Mouse (Mus musculus) lung, embryonic 14.5 days (tissue): Measurements from ENCODE around the gene Gm17482. TPM values are rescaled to one million over a fixed set of nuclear protein-coding genes. Genes with fewer than 3 reads are reported as not detected.

ENCODE experiments used
- ATAC-seq: fragments of 200-750 bp; cut with Nextera tagmentation; 2 replicates; pipeline ENCODE4 v1.8.0; 2017; ENCODE audit warnings: mild to moderate bottlenecking, moderate TSS enrichment, moderate library complexity; ENCODE audit not compliant: insufficient read depth
- DNase-seq: peaks from one replicate; pipeline ENCODE4 v3.0.0-alpha.2; 2015
- H3K27ac ChIP-seq: fragments of 300-500 bp; sonication (generic); 2 replicates; pipeline ENCODE4 v1.5.1; 2014; ENCODE audit warnings: low read depth, mild to moderate bottlenecking, moderate library complexity
- H3K27me3 ChIP-seq: fragments of 300-500 bp; sonication (generic); 2 replicates; pipeline ENCODE4 v1.6.1; 2014; ENCODE audit warnings: low read length, control low read depth; ENCODE audit not compliant: insufficient read depth
- H3K36me3 ChIP-seq: fragments of 300-500 bp; sonication (generic); 2 replicates; pipeline ENCODE4 v1.6.1; 2014; ENCODE audit warnings: control low read depth; ENCODE audit not compliant: insufficient read depth
- H3K4me1 ChIP-seq: fragments of 300-500 bp; sonication (generic); 2 replicates; pipeline ENCODE4 v1.6.1; 2014; ENCODE audit warnings: antibody characterized with exemption, control low read depth; ENCODE audit not compliant: insufficient read depth
- H3K4me2 ChIP-seq: fragments of 300-500 bp; sonication (generic); 2 replicates; pipeline ENCODE4 v1.6.1; 2014; ENCODE audit warnings: mild to moderate bottlenecking
- H3K4me3 ChIP-seq: fragments of 300-500 bp; sonication (generic); 2 replicates; pipeline ENCODE4 v1.5.1; 2014; ENCODE audit warnings: low read depth, low read length
- H3K9ac ChIP-seq: fragments of 300-500 bp; sonication (generic); 2 replicates; pipeline ENCODE4 v1.6.1; 2014
- H3K9me3 ChIP-seq: fragments of 300-500 bp; sonication (generic); 2 replicates; pipeline ENCODE4 v1.6.1; 2016; ENCODE audit warnings: low read depth, low read length, control low read depth
- CTCF ChIP-seq: IDR thresholded peaks from 2 replicates; pipeline ENCODE4 v1.5.1; 2016; ENCODE audit warnings: antibody characterized with exemption, low read depth
- WGBS: fragments of 180-500 bp; shearing (Covaris S2); extraction: QIAGEN DNeasy Blood & Tissue Kit; methylation state at CpG from one replicate; pipeline ENCODE4 v1.1.7; 2014; 5-methylcytosine and 5-hydroxymethylcytosine counted together
- polyA plus RNA-seq: library from polyadenylated mRNA; unstranded; fragments of >200 nt; fragmentation: Nextera tagmentation; extraction: Ambion mirVana; gene quantifications from 2 replicates; pipeline ENCODE4 v1.2.1, GENCODE M21; 2014

Gm17482 gene
- polyA plus RNA-seq, 1 experiment from 2014 or later: not detected

- WGBS: 38% methylated on average over 5 of the region's 5 CpGs
- Histone ChIP-seq H3K4me2 (no peak overlapping the region), H3K27ac (peak overlapping the region; percentile 59), H3K4me3 (no peak overlapping the region), H3K4me1 (no peaks in the 10 kb centered on the region), H3K36me3 (no peaks in the 10 kb centered on the region), H3K9me3 (no peaks in the 10 kb centered on the region), H3K9ac (no peak overlapping the region), H3K27me3 (no peaks in the 10 kb centered on the region)
- peak; percentile 83 for DNase-seq
- no peak for TF ChIP-seq CTCF
- peak; percentile 63; the same call in 1 of the 2 replicates for ATAC-seq
Observed at GRCm38 (mm10) chr6:115212132-115212903, 14.8 kb upstream of the Gm17482 start.

DNA sequence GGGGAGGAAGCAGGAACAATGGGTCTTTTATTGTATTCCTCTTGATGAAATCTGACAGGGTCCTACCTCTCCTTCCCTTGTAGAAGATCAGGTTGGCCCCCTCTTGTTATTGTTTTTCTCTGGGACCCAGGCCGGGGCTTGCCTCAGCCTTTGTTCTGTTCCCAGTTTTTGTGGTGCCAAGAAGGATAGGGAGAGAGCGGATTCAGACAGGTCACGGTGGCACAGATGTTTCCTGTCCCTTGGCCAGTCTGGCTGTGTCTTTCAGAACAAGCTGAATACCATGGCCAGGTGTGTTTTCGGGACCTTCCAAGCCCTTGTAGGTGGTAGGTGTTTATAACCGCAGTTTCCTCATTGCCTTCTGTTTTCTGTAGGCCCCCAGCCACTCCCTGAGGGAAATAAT is 14.0 kb upstream of the Gm17482 start:
- Histone ChIP-seq H3K27ac (peak overlapping the region; percentile 59; the same call in 1 of the 2 replicates), H3K27me3 (no peaks in the 10 kb centered on the region), H3K9ac (no peak overlapping the region), H3K4me3 (no peak overlapping the region), H3K4me1 (no peaks in the 10 kb centered on the region), H3K36me3 (no peaks in the 10 kb centered on the region), H3K9me3 (no peaks in the 10 kb centered on the region), H3K4me2 (no peak overlapping the region)
- no peak for TF ChIP-seq CTCF
- 35% methylated on average over 5 of the region's 5 CpGs for WGBS
- peak; percentile 58 for DNase-seq
- peak; percentile 56; the same call in 1 of the 2 replicates for ATAC-seq

GRCm38 (mm10) chr6:115221215-115221641 is 5.9 kb upstream of the Gm17482 start:
- Histone ChIP-seq H3K9ac (no peak overlapping the region), H3K9me3 (no peaks in the 10 kb centered on the region), H3K4me3 (no peak overlapping the region), H3K27ac (no peak overlapping the region), H3K4me2 (no peak overlapping the region), H3K27me3 (no peaks in the 10 kb centered on the region), H3K36me3 (no peaks in the 10 kb centered on the region), H3K4me1 (no peaks in the 10 kb centered on the region)
- ATAC-seq: no peak
- no peak for DNase-seq
- no peak for TF ChIP-seq CTCF
- 76% methylated on average over 8 of the region's 8 CpGs for WGBS

GRCm38 (mm10) chr6:115225519-115225918 is 1.6 kb upstream of the Gm17482 start:
- H3K36me3 ChIP-seq: no peaks in the 10 kb centered on the region
- WGBS: 45% methylated on average over 3 of the region's 3 CpGs
- no peaks in the 10 kb centered on the region for H3K9me3 ChIP-seq
- no peak overlapping the region for H3K27ac ChIP-seq
- H3K9ac ChIP-seq: no peak overlapping the region
- no peak overlapping the region for H3K4me3 ChIP-seq
- no peaks in the 10 kb centered on the region for H3K4me1 ChIP-seq
- no peaks in the 10 kb centered on the region for H3K27me3 ChIP-seq
- no peak overlapping the region for H3K4me2 ChIP-seq
- ATAC-seq: no peak
- no peak for DNase-seq
- TF ChIP-seq CTCF: no peak

DNA sequence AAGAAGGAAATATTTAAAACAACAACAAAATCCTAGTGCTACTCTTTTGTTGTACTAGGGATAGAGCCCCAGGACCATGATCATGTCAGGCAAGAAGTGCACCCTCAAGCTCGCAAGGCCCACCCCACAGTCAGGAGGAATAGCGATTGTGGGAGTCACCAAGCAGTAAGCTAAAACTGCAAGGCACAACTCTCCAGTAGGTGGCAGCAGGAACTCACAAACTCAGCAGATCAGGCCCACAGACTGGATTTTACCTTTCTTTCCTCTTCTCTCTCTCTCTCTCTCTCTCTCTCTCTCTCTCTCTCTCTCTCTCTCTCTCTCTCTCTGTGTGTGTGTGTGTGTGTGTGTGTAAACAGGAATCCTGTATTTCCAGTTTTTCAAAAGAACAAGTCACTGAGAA is 386 bp downstream of the Gm17482 start:
- H3K27me3 ChIP-seq: no peaks in the 10 kb centered on the region
- TF ChIP-seq CTCF: peak; percentile 93

DNA sequence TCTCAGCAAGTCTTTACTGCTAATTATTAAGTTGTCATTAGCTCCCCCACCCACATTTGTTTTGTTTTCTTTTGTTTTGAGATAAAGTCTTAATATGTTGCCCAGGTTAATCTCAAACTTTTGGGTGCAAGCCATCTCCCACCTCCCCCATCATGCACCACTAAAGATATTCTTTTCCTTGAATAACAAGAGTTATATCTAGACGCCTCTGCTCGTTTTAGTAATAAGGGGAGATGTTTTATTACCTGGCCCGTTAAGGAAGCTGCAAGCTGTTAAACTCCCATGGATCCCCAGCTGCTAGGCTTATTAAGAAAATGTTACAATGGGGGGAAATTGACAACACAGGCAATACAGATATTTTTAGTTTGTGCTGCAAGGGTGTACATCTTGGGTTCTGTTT is 3.4 kb downstream of the Gm17482 start:
- no peak overlapping the region for H3K9ac ChIP-seq
- TF ChIP-seq CTCF: no peak
- H3K4me1 ChIP-seq: no peaks in the 10 kb centered on the region
- H3K4me2 ChIP-seq: no peak overlapping the region
- no peak for ATAC-seq
- no peaks in the 10 kb centered on the region for H3K27me3 ChIP-seq
- DNase-seq: no peak
- WGBS: 74% methylated on average over 3 of the region's 3 CpGs
- no peak overlapping the region for H3K4me3 ChIP-seq
- no peaks in the 10 kb centered on the region for H3K9me3 ChIP-seq
- H3K36me3 ChIP-seq: no peaks in the 10 kb centered on the region
- H3K27ac ChIP-seq: no peak overlapping the region

More for the DNA sequence above, 386 bp downstream of the Gm17482 start:
- 4% methylated on average over 2 of the region's 2 CpGs for WGBS
- no peak overlapping the region for H3K27ac ChIP-seq
- no peaks in the 10 kb centered on the region for H3K4me1 ChIP-seq
- H3K4me3 ChIP-seq: no peak overlapping the region
- no peak overlapping the region for H3K9ac ChIP-seq
- no peaks in the 10 kb centered on the region for H3K36me3 ChIP-seq
- DNase-seq: peak; percentile 94
- no peak overlapping the region for H3K4me2 ChIP-seq
- no peaks in the 10 kb centered on the region for H3K9me3 ChIP-seq
- peak; percentile 73 for ATAC-seq

- ATAC-seq: no peak
- H3K36me3 ChIP-seq: no peaks in the 10 kb centered on the region
- no peaks in the 10 kb centered on the region for H3K4me1 ChIP-seq
- no peak for DNase-seq
- no peak overlapping the region for H3K27ac ChIP-seq
- H3K9ac ChIP-seq: no peak overlapping the region
- H3K9me3 ChIP-seq: no peaks in the 10 kb centered on the region
- no peak overlapping the region for H3K4me2 ChIP-seq
- TF ChIP-seq CTCF: no peak
- H3K4me3 ChIP-seq: no peak overlapping the region
- WGBS: 66% methylated on average over 4 of the region's 4 CpGs
- H3K27me3 ChIP-seq: no peaks in the 10 kb centered on the region
Observed at GRCm38 (mm10) chr6:115231836-115232235, 4.7 kb downstream of the Gm17482 start.
